Mouse (Mus musculus) kidney, postnatal 14 days (tissue): ENCODE measurements around the gene Hpn.

Experiments
- DNase-seq: peaks from one replicate; pipeline ENCODE4 v3.0.0; 2022; ENCODE audit warnings: mixed read lengths

Gene Hpn

DNA sequence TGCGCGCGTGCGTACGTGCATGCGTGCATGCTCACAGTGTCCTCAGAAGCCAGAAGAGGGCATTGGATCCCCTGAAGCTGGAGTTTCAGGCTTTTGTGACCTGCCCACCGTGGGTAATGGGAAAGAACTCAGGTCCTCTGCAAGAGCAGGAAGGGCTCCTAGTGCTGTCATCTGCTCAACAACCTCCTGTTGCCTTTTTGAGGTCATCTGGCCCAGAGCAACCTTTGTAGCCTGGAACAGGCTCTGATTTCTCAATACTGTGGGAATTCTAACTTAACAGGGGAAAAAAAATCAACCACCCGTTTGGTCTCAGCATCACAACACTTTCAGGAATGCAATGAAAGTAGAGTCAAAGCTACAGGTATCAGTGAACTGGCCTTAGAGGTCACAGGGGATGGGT lies 35.4 kb downstream of the Hpn start:
- DNase-seq, result no peak

DNA sequence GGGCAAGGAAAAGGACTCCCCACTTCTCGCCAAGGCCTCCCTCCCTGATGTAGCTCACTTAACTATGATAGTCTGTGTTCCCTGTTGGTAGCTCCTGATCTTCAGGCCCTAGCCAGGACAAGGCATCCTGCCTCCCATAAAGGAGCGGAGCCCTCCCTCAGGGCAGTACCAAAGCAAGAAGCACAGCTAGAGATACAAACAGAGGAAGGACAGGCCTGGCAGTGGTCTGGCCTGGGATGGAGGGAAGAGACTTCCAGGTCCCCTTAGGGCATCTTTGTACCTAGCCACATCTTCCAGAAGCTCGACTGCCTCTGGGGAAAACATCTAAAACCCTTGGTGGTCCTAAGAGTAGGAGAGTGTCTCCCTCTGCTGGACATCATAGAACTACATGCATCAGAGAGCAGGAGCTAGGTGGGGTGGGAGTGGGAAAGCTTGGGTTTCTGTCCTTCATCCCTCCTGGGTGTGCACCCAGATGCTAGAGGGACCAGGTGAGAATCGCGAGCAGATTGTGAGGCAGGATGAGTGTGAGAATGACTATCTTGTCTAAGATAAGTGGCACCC lies 37.1 kb downstream of the Hpn start:
- DNase-seq, result peak; percentile 56

DNA sequence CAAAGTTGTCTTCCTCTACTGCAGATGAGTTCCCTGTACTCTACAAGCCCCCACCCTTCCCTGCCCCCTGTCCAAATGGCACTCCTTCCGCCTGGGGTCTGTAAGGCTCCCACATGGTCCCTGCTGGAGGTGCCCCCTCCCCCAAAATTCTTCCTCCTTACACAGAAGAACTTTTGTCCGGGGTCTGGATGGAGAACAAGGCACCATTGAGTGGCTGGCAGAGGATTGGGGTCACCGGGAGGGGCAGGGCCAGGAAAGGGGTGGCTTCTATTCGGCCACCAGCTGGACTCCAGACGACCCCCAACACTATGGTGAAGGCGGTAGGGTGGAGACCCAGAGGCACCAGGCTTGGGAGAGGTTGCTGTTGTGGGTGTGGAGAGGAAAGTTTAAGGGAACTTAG lies 37.6 kb downstream of the Hpn start:
- DNase-seq, result no peak

DNA sequence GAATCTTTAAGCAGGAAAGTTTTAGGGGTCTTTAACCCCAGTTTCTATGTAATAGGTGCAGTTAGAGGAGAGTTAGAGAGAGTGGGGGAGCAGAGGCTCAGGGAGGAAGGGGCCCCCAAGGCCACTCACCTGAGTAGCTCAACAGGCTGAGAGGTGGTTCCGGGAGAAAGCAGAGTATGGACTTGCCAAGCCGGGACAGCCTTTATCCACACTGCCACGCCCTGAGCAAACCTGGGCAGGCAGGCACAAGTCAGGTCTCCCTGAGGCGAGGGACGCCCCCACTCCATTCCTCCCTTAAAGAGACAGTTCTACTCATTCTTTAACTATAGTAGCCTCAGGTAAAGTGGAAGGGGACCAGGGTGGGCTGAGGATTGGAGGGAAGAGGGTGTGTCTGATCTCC lies 38.6 kb downstream of the Hpn start, which contains the start of gene Fxyd3:
Gene Fxyd3 (minus strand): TSS at position 213 of the 400 bp plus-strand sequence.
- no peak for DNase-seq

DNA sequence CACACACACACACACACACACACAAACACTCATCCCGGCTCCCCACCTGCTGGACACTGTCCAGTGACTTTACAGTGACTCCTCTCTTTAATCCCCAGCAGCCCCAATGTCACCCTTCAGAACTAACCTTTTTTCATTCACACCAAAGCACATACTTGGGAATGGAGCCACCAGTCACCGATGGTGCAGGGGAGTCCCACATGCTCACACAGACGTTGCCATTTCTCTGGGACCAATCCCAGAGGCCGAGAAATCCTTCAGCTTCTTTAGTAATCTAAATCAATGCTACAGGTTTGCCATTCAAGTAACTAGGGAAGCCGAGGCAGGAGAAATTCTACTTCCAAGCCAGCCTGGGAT lies 40.4 kb downstream of the Hpn start:
- no peak for DNase-seq

DNA sequence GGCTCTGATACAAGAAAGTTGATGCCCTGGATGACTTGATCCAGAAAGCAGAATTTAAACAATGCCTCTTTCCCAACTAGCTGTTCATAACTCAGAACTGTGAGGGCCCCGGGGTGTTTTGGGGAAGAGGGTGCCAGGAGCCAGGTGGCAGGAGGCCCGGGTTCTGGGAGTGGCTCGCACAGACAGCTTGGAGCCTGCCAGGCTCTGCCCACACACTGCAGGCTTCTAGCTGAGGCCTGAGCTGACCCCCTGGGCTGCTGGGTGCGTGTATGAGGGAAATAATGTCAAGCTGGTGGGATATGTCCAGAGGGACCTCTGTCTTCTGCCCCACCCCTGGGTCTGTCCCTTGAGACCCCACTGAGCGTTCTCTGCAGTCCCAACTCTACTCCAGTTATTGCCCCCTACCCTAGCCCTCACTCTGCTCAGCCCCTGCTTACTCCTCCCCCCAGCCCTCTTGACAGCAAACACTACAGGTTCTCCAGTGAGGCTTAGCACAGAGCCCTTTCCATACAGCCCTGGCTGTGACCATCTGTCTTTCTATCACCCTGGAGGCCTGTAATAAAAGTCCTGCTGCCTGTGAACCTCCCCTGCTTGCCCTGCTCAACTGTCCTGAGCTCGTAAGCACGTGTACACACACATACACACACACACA lies 40.9 kb downstream of the Hpn start:
- DNase-seq, result no peak

DNA sequence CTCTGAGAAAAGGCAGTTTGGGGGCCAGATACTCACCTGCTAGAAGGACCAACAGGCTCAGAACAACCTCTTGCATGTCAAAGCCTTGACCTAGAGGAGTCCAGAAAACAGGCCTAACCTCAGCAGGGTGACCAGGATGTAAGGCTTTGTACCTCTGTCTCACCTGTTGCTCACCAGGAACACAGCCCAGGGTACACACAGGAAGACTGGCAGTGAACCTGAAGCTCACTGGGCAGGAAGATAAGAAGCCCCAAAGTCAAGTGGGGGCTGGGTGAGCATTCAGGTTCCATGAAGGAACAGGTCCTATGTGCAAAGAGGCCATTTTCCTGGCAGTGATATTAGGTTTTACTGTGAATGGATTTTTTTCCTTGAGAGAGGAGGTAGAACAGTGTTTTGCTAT lies 41.5 kb downstream of the Hpn start:
- DNase-seq, result no peak

DNA sequence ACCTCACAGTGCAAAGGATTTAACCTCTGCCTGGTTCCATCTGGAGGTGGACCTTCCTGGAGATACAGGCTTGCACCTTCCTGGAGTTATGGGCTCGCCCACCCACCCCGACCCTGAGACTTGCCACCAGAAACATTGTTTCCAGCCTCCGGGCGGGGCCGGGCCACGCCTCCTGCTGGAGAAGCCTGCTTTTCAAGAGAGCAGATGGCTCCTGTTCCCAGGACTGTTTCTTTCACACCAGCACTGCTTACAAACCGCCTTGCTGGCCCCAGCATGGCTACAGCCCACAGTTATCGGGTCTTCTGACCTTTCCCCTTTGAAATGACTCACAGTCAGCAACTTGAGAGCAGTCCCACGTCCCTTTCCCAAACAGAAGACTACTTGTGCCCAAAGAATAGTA lies 42.8 kb downstream of the Hpn start:
- DNase-seq, result no peak

DNA sequence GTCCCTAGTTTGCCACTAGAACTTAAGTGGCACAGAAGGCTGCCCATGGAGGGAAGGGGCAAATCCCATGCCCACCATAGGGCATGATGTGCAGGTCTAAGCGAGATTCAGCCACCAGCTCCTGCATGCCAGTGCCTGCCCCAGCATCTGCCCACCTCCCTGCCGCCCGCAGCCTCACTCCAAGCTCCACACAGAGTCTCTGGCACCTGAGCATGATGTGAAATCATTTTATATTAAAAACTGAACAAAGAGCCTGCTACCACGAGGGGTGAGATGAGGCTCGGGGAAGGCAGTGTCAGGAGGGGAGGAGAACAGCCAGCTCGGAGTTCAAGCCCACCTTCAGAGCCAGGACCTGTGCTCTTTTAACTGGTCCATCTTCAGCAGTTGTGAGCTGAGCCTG lies 44.8 kb downstream of the Hpn start:
- no peak for DNase-seq

DNA sequence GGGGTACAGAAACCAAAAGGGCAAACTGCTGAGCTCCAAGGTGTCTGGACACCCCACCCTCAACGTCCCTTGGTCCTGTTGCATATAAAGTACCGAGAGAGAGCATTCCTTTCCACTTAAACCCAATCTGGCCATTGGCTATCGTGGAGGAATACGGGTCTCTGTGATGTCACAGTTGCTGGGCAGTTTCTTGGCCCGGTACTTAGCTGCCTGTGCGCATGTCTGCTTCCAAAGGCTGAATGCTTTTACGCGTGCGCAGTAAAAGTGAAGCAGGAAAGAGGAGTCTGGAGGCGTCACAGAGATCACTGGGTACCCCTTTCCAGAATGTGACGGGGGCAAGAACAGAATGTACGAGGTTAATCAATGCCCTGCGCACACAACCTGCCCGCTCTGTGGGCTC lies 45.6 kb downstream of the Hpn start:
- no peak for DNase-seq

DNA sequence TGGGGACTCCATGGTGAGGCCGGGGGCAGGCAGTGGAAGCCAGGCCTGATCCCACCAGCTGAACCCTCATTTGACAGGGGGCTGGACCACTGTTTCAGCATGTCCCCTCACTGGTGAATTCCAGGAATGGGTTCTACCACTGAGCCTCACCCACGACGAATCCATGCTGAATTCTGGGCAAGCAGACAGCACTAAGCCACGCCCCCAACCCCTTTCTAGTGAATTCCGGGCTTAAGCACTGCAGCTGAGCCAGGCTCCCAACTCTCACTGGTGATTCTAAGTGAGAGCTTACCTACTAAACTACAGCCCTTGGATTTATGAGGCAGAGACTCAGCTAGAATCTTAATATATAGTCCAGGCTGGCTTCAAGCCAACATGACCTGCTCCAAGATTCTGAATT lies 47.3 kb downstream of the Hpn start:
- DNase-seq, result peak; percentile 51

DNA sequence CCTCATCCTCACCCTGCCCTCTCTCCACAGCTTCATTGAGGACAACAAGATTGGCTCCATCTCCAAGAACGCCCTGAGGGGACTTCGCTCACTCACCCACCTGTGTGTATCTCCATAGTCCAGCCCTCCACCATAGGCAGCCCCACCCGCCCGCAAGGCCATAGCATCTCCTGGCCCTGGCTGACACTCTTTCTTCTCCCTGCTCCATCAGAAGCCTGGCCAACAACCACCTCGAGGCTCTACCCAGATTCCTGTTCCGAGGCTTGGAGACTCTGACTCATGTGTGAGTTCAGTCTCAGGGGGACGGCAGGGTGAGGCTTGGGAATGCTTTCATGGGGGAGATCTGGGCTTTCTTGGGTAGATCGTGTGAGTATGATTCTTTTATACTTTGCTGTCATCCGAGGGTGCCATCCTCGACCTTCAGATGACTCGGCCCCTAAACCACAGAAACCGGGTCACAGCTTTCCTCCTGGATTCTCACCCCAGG lies 52.0 kb downstream of the Hpn start:
- no peak for DNase-seq

DNA sequence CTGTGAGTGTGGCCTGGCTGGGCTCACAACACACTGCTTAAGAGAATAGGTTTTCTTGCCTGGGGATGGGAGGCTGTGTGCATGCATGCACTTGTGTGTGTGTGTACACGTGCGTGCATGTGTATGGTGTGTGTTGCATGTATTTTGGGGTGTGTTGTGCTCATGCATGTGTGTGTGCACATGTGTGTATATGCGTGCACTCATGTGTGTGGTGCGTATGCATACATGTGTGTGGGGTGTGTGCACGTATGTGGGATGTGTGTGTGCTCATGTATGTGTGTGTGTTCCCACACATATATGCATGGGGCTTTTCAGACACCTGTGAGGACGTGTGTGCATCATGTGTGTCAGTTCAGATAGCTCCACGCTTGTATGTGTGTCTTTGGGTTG lies 54.5 kb downstream of the Hpn start:
- no peak for DNase-seq

DNA sequence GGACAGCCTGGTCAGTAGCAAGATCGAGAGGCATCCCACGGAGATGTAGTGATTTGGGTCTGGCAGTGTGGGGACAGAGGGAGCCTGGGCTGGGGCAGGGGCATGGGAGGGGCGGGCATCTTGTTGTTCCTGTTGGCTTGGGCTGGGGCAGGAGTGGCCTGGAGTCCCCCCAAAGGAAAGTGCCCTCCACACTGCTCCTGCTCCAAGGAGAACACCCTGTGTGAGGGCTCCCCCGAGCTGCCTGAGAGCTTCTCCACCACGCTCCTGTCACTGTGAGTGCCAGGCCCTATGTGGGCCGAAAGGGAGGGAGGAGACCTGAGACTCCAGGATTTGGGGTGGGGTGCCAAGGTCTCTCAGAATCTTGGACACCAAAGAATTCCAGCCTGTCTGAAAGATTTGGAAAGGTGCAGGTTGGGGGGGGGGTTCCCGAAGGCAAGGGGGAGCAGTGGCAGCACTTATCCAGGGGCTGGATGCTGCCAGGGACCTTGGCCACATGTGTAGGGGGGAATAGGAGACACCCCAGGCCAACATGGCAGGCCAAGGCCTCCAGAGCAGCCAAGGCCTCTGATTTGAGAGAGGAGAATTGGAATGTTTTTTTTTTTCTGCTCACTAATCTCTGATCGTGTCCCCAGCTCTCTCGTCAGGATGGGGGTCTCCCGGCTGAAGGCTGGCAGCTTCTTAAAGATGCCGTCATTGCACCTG lies 55.0 kb downstream of the Hpn start:
- DNase-seq, result no peak

DNA sequence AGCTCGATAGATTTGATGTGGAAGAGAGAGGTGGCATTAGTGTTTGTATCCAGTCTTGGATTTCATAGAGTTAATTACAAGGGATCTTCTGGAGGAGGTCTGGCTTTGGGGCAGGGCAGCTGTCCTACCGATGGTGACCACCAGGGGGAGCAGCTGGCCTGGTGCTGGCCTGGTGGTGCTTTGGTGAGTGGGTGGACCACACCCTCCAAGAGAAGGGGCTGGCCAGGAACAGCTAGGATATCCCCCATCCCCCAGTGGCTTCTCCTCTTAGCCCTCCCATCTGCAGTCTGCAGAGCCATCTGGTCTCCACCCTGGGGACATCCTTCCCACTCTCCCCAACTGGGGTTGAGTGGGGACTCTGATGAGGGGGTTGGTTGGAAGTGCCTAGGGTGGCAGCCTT lies 56.0 kb downstream of the Hpn start, which contains the start of gene Lgi4:
Gene Lgi4 (plus strand): TSS at position 235 of the 400 bp plus-strand sequence.
- peak; percentile 86 for DNase-seq

DNA sequence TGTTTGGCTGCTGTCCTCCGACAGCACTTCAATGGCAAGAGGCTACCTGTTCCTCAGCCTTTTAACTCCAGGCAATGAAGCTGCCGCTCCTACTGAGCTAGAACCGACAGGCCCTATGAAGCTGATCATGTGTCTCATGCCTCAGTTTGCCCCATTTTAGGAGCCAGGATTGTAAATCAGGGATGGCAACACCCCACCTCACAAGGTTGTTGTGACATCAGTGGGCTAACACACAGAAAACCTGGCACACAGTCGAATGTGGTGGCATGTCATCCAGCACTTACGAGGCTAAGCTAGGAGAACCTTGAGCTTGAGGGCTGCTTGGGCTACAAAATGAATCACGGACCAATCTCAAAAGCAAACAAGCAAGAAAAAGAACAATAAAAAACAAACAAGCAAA lies 56.9 kb downstream of the Hpn start:
- no peak for DNase-seq

DNA sequence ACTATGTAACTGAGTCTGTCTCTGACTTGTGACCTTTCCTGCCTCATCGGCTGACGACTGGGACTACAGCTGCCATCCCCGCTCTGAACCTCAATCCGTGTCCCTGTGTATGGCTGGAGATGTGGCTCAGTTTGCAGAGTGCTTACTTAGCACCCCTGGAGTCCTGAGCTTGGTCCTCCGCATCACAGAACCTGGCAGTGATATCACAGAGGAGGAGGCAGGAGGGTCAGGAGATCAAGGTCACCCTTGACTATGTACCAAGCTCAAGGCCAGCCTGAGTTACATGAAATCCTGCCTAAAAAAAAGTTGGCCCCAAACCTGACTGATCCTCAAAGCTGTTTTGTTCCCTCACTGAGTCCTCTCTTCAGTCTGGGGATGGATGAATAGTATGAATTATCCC lies 57.4 kb downstream of the Hpn start:
- DNase-seq, result no peak

DNA sequence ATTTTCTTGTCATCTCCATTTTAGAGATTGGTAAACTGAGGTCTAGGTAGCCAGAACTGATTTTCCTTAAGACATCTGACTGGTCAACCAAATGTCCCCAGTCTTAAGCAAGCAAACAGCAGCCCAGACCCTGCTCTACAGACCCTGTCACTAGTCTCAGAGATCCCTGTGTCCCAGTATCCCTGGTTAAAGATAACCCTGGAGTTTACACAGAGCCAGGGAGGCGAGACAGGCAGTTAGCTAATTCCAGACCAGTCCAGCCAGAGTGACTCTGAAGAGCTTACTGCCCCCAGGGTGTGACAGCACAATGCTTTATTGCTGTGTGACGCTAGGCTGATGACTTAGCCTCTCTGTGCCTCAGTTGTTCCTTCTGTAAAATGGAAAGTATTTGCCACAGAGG lies 58.0 kb downstream of the Hpn start, which contains the start of gene Fxyd1:
Gene Fxyd1 (minus strand): TSS at position 129 of the 400 bp plus-strand sequence.
- no peak for DNase-seq

DNA sequence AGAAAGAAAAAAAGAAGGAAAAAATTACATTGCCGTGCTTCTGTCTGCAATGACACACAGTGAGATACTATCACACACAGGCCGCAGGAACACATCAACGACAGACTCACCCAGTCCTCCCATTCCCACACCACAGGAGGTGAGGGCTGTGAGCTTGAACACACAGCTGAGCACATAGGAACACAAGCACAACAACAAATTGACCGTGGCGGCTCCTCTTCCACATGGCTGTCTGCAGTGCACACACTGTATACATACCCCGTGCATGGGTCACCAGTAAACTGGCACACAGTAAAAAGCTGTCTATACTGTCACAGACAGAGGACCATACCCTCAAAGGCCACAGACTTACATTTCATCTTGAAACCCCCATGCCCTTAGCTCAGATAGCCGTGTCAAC lies 58.6 kb downstream of the Hpn start:
- no peak for DNase-seq

DNA sequence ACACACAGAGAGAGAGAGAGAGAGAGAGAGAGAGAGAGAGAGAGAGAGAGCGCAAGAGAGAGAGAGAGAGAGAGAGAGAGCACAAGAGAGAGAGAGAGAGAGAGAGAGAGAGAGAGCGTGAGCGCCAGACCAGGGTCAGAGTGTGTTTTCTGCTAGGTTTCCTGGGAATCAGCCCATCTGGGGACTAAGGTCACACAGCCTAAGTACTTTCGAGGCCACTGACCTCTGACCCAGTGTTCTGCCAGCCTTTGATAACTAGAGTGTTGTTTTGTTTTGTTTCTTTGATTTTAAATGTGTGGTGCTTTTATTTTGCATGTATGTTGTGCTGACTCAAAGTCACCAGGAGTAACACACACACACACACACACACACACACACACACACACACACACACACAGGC lies 59.2 kb downstream of the Hpn start:
- peak; percentile 61 for DNase-seq

DNA sequence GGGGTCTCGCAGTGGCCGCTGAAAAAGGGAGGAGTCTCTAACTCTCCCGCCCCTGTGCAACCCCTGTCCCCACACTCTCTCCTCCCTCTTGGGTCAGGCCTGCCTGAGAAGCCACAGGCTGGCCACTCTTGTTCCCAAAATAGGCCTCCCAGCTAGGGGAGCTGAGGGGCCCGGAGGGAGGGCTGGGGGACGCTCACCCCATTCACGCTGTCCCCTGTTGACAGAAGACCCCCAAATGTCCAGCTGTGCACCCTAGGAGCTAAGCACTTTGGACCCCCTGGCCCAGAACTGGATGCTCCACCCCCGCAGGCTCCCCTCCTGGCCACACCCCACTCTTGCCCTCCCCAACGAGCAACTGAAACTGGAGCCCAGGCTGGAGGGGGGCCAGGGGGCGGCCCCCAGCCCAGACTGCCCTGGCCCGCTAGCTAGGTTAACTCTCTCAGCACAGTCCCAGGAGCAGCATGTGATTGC lies 59.7 kb downstream of the Hpn start:
- DNase-seq, result peak; percentile 87

DNA sequence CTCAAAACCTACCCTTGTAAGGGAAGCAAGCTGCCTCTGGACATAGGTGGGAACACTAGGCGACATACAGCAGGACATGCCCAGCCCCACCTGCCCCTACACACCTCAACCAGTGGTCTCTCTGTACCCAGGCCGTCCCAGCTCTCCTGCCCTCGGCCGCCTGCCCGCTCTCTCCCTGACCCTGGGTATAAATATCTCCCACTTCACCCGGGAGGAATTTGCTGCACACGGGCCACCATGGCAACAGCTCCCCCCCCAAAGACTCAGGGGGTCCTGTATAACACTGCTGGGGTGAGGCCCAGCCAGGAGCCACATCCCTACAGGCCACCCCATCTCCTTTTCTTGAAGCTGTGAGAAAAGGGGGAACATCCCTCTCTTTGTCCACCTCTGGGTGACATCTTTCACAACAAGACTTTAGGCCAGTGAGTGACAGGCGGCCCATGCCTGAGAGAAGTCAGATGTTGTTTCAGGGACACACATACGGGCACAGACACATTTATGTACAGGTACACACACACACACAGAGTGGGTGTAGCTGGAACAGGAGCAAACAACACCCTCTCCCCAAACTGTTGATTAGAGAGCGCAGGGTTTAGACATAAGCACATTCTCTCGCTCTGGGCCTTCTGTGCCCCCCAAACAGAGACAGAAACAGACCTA lies 60.3 kb downstream of the Hpn start:
- no peak for DNase-seq

DNA sequence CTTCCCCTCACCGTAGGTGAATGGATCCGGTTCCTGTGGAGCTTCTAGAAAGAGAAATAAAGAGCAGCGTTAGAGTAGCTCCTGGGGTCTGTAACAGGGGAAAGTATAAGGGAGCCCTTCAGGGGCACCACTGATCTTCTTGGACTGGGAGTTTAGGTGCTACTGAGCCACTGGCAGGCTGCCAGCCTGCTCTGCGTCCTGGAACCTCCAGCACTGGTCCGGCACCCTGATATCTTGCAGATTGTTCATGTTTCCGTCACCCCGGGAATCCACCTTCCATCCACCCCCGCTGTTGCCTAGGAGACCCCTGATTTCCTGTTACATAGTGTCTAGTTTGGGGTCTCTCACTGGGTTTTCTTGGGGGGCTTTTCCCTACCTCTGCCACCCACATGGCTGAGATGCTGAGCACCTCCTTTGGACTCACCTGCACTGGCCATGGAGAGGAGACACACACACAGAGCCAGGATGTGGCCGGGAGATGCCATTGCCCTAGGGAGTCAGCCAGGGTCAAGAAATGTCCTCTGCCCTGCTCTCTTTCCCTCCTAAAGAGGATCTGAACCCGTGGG lies 61.1 kb downstream of the Hpn start:
- DNase-seq, result no peak
